Mouse (Mus musculus) forebrain, embryonic 10.5 days (tissue): Measurements from ENCODE around the gene Trpv5. TPM values are rescaled to one million over a fixed set of nuclear protein-coding genes. Genes with fewer than 3 reads are reported as not detected.

Experiments used
- DNase-seq: peaks from one replicate; pipeline ENCODE4 v3.0.0-alpha.2; 2017; ENCODE audit warnings: low spot score; ENCODE audit errors: extremely low spot score
- H3K27ac ChIP-seq: fragments of 300-500 bp; sonication (generic); 2 replicates; pipeline ENCODE4 v1.5.1; 2016; ENCODE audit warnings: mild to moderate bottlenecking
- H3K27me3 ChIP-seq: fragments of 300-500 bp; sonication (generic); 2 replicates; pipeline ENCODE4 v1.6.1; 2016; ENCODE audit warnings: mild to moderate bottlenecking; ENCODE audit not compliant: poor library complexity, severe bottlenecking
- H3K36me3 ChIP-seq: fragments of 300-500 bp; sonication (generic); replicated peaks from 2 replicates; pipeline ENCODE4 v1.6.1; 2016; ENCODE audit warnings: mild to moderate bottlenecking, moderate library complexity
- H3K4me1 ChIP-seq: fragments of 300-500 bp; sonication (generic); 2 replicates; pipeline ENCODE4 v1.6.1; 2016
- H3K4me3 ChIP-seq: fragments of 300-500 bp; sonication (generic); 2 replicates; pipeline ENCODE4 v1.5.1; 2016; ENCODE audit warnings: mild to moderate bottlenecking, moderate library complexity
- H3K9me3 ChIP-seq: fragments of 300-500 bp; sonication (generic); 2 replicates; pipeline ENCODE4 v1.6.1; 2016; ENCODE audit warnings: mild to moderate bottlenecking, moderate library complexity
- WGBS: fragments of 180-500 bp; shearing (Covaris S2); methylation state at CpG from one replicate; pipeline ENCODE4 v1.1.7; 2016; 5-methylcytosine and 5-hydroxymethylcytosine counted together
- polyA plus RNA-seq: library from polyadenylated mRNA; unstranded; fragments of >200 nt; fragmentation: Nextera tagmentation; extraction: Ambion mirVana; gene quantifications from 2 replicates; pipeline ENCODE4 v1.2.1, GENCODE M21; 2016

Trpv5 gene
- polyA plus RNA-seq, 1 experiment from 2014 or later, result not detected

DNA sequence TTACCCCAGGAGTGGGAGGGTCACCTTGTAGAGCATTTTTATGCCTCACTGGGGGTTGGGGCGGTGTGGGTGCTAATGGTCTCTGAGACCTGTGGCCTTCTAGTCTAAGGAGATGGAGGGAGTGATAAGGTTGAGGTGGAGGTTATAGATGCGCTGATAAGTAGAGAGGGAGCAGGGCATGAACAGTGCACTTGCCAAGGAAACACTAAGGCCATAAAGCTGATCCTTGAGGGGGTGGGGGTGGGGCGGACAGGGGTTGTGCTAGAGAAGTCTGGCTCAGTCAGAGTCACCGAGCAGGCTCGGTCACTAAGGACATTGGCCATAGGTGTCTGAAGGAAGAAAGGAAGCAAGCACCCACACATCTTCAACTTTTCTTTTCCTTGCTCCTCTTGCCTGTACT lies 1.1 kb upstream of the Trpv5 start:
- DNase-seq, result no peak
- Histone ChIP-seq H3K27me3 (no peaks in the 10 kb centered on the region), H3K9me3 (no peaks in the 10 kb centered on the region), H3K4me1 (no peaks in the 10 kb centered on the region), H3K4me3 (no peak overlapping the region), H3K36me3 (no peaks in the 10 kb centered on the region), H3K27ac (no peak overlapping the region)
- 90% methylated on average over 5 of the region's 5 CpGs for WGBS

DNA sequence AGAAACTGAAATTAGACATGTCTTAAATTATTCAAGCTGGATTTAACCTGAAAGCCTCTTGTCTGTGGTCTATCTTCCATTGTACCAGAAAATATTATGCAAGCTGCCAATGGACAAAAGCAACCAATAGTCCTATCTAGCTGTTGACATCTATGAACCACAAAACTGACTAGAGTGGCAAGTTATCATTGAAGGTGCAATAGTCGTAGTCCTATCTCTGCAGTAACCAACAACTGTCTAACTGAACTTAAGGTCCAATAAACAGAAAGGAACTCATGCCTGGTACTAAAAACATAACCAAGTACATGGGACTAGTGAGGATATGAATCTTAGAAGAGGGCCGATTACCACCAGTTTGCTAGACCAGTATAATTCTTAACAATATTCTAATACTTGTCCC lies 4.0 kb downstream of the Trpv5 start:
- no peak for DNase-seq
- H3K27me3 ChIP-seq, result no peaks in the 10 kb centered on the region
- no peak overlapping the region for H3K4me3 ChIP-seq
- H3K4me1 ChIP-seq, result no peaks in the 10 kb centered on the region
- no peaks in the 10 kb centered on the region for H3K9me3 ChIP-seq
- no peaks in the 10 kb centered on the region for H3K36me3 ChIP-seq
- no peak overlapping the region for H3K27ac ChIP-seq
- 94% methylated on average over 2 of the region's 2 CpGs for WGBS

DNA sequence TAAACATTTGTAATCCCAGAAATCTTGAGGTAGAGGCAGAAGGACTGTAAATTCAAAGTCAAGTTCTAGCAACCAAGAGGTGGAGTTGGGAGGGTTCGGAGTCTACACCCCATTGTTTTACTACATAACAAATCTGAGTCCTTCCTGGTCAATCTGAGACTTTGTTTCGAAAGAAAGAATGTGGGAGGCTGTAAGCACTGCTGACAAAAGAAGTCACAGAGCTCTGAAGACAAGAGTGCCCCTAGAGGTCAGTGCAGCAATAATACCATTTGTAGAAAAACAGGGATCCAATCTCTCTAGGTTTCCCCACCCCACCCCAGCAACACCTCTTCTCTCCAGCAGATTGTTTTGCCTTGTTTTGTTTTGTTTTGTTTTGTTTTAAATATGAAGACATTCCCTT lies 18.2 kb downstream of the Trpv5 start:
- 38% methylated on average over 2 of the region's 2 CpGs for WGBS
- no peak for DNase-seq
- Histone ChIP-seq H3K9me3 (no peaks in the 10 kb centered on the region), H3K27ac (no peak overlapping the region), H3K27me3 (no peaks in the 10 kb centered on the region), H3K4me3 (no peak overlapping the region), H3K4me1 (no peaks in the 10 kb centered on the region), H3K36me3 (no peaks in the 10 kb centered on the region)

DNA sequence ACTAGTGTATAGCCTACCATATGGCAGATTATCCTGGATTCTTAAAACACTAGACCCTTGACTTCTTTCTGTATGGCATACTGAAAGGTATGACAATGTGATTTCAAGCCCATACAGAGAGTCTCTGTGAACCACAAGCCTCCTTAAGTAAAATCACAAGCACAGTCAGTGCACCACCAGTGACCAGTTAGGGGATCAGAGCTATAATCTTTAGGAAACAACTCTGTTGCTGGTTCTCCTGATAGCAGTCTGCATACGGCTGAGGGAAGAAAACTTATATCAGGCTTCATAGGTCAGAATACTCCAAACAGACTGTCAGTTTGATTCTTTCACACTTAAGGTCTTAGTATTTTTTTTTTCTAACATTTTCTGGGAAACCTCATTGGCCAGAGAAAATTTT lies 22.1 kb downstream of the Trpv5 start:
- Histone ChIP-seq H3K4me3 (no peak overlapping the region), H3K9me3 (no peaks in the 10 kb centered on the region), H3K27ac (no peak overlapping the region), H3K36me3 (no peaks in the 10 kb centered on the region), H3K4me1 (no peaks in the 10 kb centered on the region), H3K27me3 (no peaks in the 10 kb centered on the region)
- DNase-seq, result no peak
- WGBS, result 81% methylated on average over 1 of the region's 1 CpGs

DNA sequence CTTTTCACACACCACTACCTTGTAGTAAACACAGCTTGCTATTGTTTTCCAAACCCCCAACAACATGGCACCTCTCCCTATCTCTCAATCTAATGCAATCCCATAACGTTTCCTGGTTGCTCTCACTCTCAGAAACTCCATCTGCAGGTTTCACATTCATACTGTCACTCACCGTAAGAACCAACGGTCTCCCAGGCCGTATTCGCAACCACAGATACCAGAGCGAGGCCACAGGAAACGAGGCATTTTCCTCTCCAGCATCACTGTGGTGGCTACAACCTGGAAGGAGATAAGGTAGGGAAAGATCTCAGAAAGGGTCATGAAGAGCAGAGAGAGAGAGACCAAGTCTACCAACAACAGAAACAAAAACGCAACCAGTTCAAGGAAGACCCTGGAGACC lies 25.9 kb downstream of the Trpv5 start:
- no peak overlapping the region for H3K27ac ChIP-seq
- no peak for DNase-seq
- 82% methylated on average over 8 of the region's 8 CpGs for WGBS

DNA sequence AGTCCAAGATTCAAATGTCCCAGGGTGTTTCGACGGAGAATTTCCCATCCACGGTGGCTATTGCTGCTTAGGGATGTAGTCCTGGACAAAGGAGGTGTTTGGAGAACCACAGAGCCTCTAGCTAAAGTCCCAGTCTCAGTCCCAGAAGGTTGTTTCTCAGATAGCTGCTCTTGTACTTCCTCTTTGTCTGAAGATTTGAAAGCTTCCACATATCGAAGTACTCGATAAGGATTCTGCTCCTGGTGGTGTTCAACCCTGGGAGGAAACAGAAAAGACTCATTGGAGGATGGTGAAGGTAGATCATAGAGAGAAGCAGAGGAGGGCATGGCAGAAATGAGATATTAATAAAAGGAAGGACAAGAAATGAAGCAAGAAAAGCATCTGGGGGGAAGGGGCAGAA lies 27.4 kb downstream of the Trpv5 start:
- Histone ChIP-seq H3K4me1 (no peaks in the 10 kb centered on the region), H3K4me3 (no peak overlapping the region), H3K9me3 (no peaks in the 10 kb centered on the region), H3K27ac (no peak overlapping the region), H3K27me3 (no peaks in the 10 kb centered on the region), H3K36me3 (no peaks in the 10 kb centered on the region)
- 91% methylated on average over 5 of the region's 5 CpGs for WGBS
- DNase-seq, result no peak

More for the DNA sequence above, 25.9 kb downstream of the Trpv5 start:
- H3K4me1 ChIP-seq, result no peaks in the 10 kb centered on the region
- H3K36me3 ChIP-seq, result no peaks in the 10 kb centered on the region
- no peaks in the 10 kb centered on the region for H3K9me3 ChIP-seq
- no peak overlapping the region for H3K4me3 ChIP-seq
- H3K27me3 ChIP-seq, result no peaks in the 10 kb centered on the region

DNA sequence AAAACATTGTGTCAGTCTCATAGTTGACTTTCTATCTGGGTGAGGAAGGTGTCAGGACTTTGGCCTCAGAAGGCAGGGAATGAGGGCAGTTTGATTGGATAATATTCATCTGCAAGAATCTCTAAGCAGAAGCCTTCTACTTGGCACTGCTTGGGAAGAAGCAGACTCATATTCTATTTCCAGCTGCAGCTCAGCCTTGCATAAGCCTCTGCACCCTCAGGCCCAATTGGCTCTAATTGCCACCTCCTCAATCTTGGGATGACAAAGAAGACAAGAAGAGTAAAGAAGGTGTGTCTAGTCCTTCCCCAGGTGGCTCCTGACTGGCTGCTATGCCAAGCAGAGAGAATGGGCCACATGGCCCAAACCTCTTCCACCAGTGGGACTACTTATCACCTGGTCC lies 33.9 kb downstream of the Trpv5 start:
- H3K36me3 ChIP-seq, result no peaks in the 10 kb centered on the region
- H3K27me3 ChIP-seq, result no peaks in the 10 kb centered on the region
- H3K4me3 ChIP-seq, result no peak overlapping the region
- no peak for DNase-seq
- no peaks in the 10 kb centered on the region for H3K4me1 ChIP-seq
- no peak overlapping the region for H3K27ac ChIP-seq
- no peaks in the 10 kb centered on the region for H3K9me3 ChIP-seq

DNA sequence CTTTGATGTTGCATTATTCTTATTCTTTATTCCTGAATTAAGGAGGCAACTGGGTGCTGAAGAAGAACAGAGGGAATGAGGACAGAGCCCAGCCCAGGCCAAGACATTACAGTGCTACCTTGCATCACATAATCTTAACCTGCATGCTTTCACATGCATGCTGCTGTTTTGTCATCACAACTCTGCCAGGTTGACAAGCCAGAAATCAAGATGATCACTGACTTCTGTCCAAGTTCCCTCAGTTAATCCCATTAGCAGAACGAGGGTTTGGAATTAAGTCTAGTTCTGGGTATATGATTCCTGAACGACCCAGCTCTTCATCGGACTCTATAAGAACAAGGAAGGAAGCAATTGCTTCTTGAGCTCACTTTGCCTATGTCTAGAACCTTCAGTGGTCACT lies 34.3 kb downstream of the Trpv5 start:
- H3K4me3 ChIP-seq, result no peak overlapping the region
- no peaks in the 10 kb centered on the region for H3K4me1 ChIP-seq
- DNase-seq, result no peak
- H3K36me3 ChIP-seq, result no peaks in the 10 kb centered on the region
- no peaks in the 10 kb centered on the region for H3K9me3 ChIP-seq
- no peaks in the 10 kb centered on the region for H3K27me3 ChIP-seq
- no peak overlapping the region for H3K27ac ChIP-seq
- 81% methylated on average over 3 of the region's 3 CpGs for WGBS

DNA sequence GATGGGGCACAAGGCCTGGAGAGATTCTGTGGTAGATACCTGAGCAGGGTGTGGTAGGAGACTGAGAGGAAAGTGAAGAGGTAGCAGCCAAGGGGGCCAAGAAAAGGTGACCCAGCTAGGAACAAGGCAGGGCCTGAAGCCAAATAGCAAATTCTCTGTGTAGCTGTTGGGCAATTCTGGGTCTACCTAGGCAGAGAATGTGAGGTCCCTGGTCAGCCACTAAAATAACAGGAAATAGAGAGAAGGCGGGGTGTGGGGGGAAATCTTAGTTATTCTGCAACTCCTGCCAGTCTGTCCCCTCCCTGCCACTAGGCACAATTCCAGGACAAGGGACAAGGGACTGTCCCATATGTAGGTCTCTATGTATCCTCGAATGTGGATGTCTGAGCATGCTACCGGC lies 37.3 kb downstream of the Trpv5 start:
- H3K4me3 ChIP-seq, result no peak overlapping the region
- no peak for DNase-seq
- no peak overlapping the region for H3K27ac ChIP-seq
- no peaks in the 10 kb centered on the region for H3K9me3 ChIP-seq
- WGBS, result 86% methylated on average over 3 of the region's 3 CpGs
- H3K27me3 ChIP-seq, result no peaks in the 10 kb centered on the region
- 0 out of 2 replicates have a peak, but pooled peaks cover 2% of the 10 kb centered on the region for H3K4me1 ChIP-seq
- no peaks in the 10 kb centered on the region for H3K36me3 ChIP-seq

DNA sequence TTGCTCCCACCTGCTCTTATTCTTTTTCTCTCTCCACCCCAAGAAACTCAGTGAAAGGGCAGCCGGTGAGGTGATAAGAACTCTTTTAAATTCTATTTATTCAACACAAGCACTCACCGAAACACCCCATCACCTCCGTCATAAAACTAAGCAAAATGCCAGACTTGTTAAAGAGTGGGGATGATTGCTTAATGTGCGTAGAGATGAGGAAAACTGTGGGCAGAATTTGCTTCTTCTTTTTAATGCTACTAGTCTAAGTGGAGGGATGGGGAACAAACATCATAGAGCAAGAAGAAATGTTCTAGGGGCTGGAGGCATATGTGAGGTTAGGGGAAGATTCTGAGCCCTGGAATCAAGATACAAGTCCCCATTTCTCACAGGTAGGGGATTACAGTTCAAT lies 37.8 kb downstream of the Trpv5 start:
- H3K36me3 ChIP-seq, result no peaks in the 10 kb centered on the region
- H3K27me3 ChIP-seq, result no peaks in the 10 kb centered on the region
- 0 out of 2 replicates have a peak, but pooled peaks cover 2% of the 10 kb centered on the region for H3K4me1 ChIP-seq
- no peak for DNase-seq
- no peak overlapping the region for H3K27ac ChIP-seq
- H3K9me3 ChIP-seq, result no peaks in the 10 kb centered on the region
- no peak overlapping the region for H3K4me3 ChIP-seq
- 86% methylated on average over 4 of the region's 4 CpGs for WGBS

DNA sequence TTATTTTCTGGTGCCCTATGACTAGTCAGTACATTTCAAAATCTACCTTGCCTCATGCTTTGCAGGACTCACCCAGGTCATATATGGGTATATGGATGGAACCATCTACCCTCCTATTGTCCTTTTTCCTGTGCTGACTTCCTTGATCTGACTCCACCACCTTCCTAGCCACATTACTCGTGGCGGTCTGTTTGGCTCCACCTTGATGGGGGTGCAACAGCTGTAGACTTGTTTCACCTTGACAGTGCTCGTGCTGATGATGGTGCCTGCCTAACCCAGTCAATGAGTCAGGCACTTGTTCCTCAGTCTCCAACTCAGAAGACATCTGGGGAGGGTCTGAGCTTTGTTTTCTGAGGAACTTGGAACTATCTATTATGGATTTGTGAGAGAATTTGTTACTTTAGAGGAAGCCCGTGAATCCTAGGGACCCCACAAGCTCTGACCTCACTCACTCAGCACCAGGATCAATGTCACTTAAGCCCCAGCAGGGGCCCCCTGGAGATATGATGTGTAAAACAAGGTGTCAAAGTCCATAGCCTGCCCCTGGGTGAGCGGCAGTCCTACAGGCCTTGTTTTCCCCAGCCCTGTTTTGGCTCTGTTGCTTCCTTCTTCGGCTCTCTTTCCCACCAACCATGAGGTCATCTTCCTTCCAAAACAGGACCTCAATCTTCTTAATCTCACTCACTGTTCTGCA lies 39.2 kb downstream of the Trpv5 start:
- WGBS, result 82% methylated on average over 6 of the region's 6 CpGs
- no peak for DNase-seq
- no peaks in the 10 kb centered on the region for H3K9me3 ChIP-seq
- H3K4me3 ChIP-seq, result no peak overlapping the region
- no peaks in the 10 kb centered on the region for H3K36me3 ChIP-seq
- no peaks in the 10 kb centered on the region for H3K27me3 ChIP-seq
- no peak overlapping the region for H3K27ac ChIP-seq
- 0 out of 2 replicates have a peak, but pooled peaks cover 2% of the 10 kb centered on the region for H3K4me1 ChIP-seq

DNA sequence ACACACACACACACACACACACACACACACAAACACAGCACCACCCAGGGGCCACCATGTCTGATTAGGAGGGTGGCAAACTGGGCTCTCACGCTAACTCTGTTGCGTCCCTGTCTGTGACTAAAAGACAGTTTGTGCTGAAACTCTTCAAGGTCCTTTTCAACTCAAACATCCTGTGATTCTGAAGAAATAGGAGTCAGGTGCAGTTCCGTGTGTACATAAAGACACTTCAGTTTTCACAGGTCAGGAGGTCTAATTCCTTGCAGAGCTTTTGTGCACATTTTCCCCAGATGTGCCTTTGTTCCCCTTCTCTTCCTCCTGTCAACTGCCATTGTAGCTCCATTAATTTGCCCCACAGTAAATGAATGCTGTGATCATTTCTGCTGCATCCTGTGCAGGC lies 40.1 kb downstream of the Trpv5 start:
- no peaks in the 10 kb centered on the region for H3K36me3 ChIP-seq
- no peak overlapping the region for H3K27ac ChIP-seq
- H3K4me1 ChIP-seq, result 0 out of 2 replicates have a peak, but pooled peaks cover 2% of the 10 kb centered on the region
- H3K27me3 ChIP-seq, result no peaks in the 10 kb centered on the region
- H3K9me3 ChIP-seq, result no peaks in the 10 kb centered on the region
- 65% methylated on average over 3 of the region's 3 CpGs for WGBS
- DNase-seq, result no peak
- H3K4me3 ChIP-seq, result no peak overlapping the region

DNA sequence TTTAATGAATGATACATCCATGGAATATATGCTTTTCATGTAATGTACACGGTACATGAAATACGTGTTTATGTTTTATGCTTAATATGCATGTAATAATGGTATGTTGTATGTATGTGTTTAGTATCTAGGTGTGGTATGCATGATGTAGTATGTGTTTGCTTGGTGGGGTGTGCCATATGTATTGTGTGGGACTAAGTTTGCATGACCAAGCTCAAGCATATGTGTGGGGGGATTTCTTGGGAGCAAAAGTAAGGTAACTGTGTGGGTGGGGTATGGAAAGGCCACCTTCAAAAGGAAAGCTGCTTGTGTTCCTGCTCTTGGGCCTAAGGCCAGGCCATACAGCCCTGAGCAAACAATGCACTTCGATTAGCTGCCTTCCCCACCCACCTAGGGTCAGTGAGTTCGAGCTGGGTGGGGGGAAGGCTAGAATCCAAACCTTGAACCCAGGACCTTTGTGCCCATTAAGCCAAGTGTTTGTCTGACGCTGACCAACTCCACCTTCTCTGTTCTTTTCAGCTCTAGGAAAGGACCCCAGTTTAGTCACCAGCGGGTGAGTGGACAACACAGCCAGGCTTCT lies 42.6 kb downstream of the Trpv5 start:
- H3K36me3 ChIP-seq, result no peaks in the 10 kb centered on the region
- whole genome bisulfite sequencing, result 83% methylated on average over 6 of the region's 6 CpGs
- DNase-seq, result no peak
- H3K4me3 ChIP-seq, result no peak overlapping the region
- H3K27me3 ChIP-seq, result no peaks in the 10 kb centered on the region
- no peak overlapping the region for H3K27ac ChIP-seq
- H3K4me1 ChIP-seq, result 0 out of 2 replicates have a peak, but pooled peaks cover 2% of the 10 kb centered on the region
- no peaks in the 10 kb centered on the region for H3K9me3 ChIP-seq
